Mouse (Mus musculus) G1E (cell line): Measurements from ENCODE around the gene Dhdds.

Experiments used
- CTCF ChIP-seq: IDR thresholded peaks from 2 replicates; pipeline ENCODE4 v1.5.1; 2012; ENCODE audit warnings: low read depth, low read length, inconsistent platforms, mixed read lengths
- GATA1 ChIP-seq: IDR thresholded peaks from 2 replicates; pipeline ENCODE4 v1.6.1; 2012; ENCODE audit warnings: borderline replicate concordance, low read length, inconsistent platforms, mixed read lengths
- TAL1 ChIP-seq: conservative IDR thresholded peaks from 2 replicates; pipeline ENCODE4 v1.6.1; 2012; ENCODE audit warnings: low read depth, low read length, inconsistent platforms, mixed read lengths

- no peak for TF ChIP-seq CTCF
- TF ChIP-seq GATA1 = no peak
- no peak for TF ChIP-seq TAL1
Observed at GRCm38 (mm10) chr4:134019210-134019609, 18.5 kb upstream of the Dhdds start.
